Mouse (Mus musculus) MEL (cell line): ENCODE measurements at regions not wholly inside any gene's neighbourhood (a gene's known extent, or its start where the extent isn't known, plus 50 kb on each side); places are given as distances from the start of the nearest gene placed in this dataset.

Experiments
- DNase-seq: peaks from one replicate; pipeline ENCODE4 v3.0.0; 2011; ENCODE audit warnings: low read depth, low spot score
- H3K27ac ChIP-seq: 2 replicates; pipeline ENCODE4 v1.5.1; 2012; ENCODE audit warnings: low read depth, mild to moderate bottlenecking, control low read depth, low read length, moderate library complexity; ENCODE audit not compliant: control insufficient read depth
- H3K27me3 ChIP-seq, 2 experiments: fragments of 150-350 bp in 1 of 2; sonication (generic) in 1 of 2; 2 replicates each; pipeline ENCODE4 v1.6.1; 2012; ENCODE audit warnings: low read length in 2 of 2, mild to moderate bottlenecking in 2 of 2, improper control_type of control experiment in 1 of 2, moderate library complexity in 1 of 2; ENCODE audit not compliant: insufficient read depth in 2 of 2, control insufficient read depth in 1 of 2
- H3K36me3 ChIP-seq, 2 experiments: 2 replicates each; pipeline ENCODE4 v1.6.1; 2012 to 2014; ENCODE audit warnings: low read length in 2 of 2, improper control_type of control experiment in 1 of 2, inconsistent platforms in 1 of 2, mild to moderate bottlenecking in 1 of 2; ENCODE audit not compliant: insufficient read depth in 2 of 2, control insufficient read depth in 1 of 2
- H3K4me1 ChIP-seq, 2 experiments: fragments of 150-350 bp in 1 of 2; sonication (generic) in 1 of 2; 2 replicates each; pipeline ENCODE4 v1.6.1; 2012; ENCODE audit warnings: low read length in 2 of 2, improper control_type of control experiment in 1 of 2, mild to moderate bottlenecking in 1 of 2; ENCODE audit not compliant: insufficient read depth in 2 of 2, control insufficient read depth in 1 of 2
- H3K4me3 ChIP-seq, 2 experiments: fragments of 150-350 bp in 1 of 2; sonication (generic) in 1 of 2; 2 replicates each; pipeline ENCODE4 v1.5.1; 2012; ENCODE audit warnings: low read depth in 2 of 2, low read length in 2 of 2, mild to moderate bottlenecking in 2 of 2, moderate library complexity in 2 of 2, control low read depth in 1 of 2, improper control_type of control experiment in 1 of 2; ENCODE audit not compliant: control insufficient read depth in 1 of 2, insufficient read depth in 1 of 2
- H3K79me2 ChIP-seq: 2 replicates; pipeline ENCODE4 v1.6.1; 2012; ENCODE audit warnings: mild to moderate bottlenecking, low read length, moderate library complexity; ENCODE audit not compliant: control insufficient read depth, poor library complexity, insufficient read depth
- H3K9ac ChIP-seq: 2 replicates; pipeline ENCODE4 v1.6.1; 2012; ENCODE audit warnings: low read depth, mild to moderate bottlenecking, control low read depth, low read length, moderate library complexity; ENCODE audit not compliant: control insufficient read depth, poor library complexity, severe bottlenecking
- H3K9me3 ChIP-seq: fragments of 150-350 bp; sonication (generic); replicated peaks from 2 replicates; pipeline ENCODE4 v1.6.1; 2012; ENCODE audit warnings: mild to moderate bottlenecking, low read length, improper control_type of control experiment, moderate library complexity; ENCODE audit not compliant: insufficient read depth
- CHD1 ChIP-seq: IDR thresholded peaks from 2 replicates; pipeline ENCODE4 v1.6.1; 2012; ENCODE audit warnings: low read depth, mild to moderate bottlenecking, inconsistent platforms, low read length, improper control_type of control experiment
- ELF1 ChIP-seq: IDR thresholded peaks from 2 replicates; pipeline ENCODE4 v1.6.1; 2014; ENCODE audit warnings: low read depth, mild to moderate bottlenecking, inconsistent platforms, low read length, improper control_type of control experiment, moderate library complexity
- EP300 ChIP-seq, 2 experiments: IDR thresholded peaks; 2 replicates each; pipeline ENCODE4 v1.6.1; 2011; ENCODE audit warnings: improper control_type of control experiment in 2 of 2, low read length in 2 of 2, low read depth in 1 of 2, mild to moderate bottlenecking in 1 of 2
- GABPA ChIP-seq: IDR thresholded peaks from 2 replicates; pipeline ENCODE4 v1.6.1; 2012; ENCODE audit warnings: low read depth, mild to moderate bottlenecking, inconsistent platforms, low read length, improper control_type of control experiment, moderate library complexity
- GATA1 ChIP-seq: IDR thresholded peaks from 2 replicates; pipeline ENCODE4 v1.6.1; 2011; ENCODE audit warnings: low read depth, low read length, improper control_type of control experiment
- KAT2A ChIP-seq: conservative IDR thresholded peaks from 2 replicates; pipeline ENCODE4 v1.6.1; 2012; ENCODE audit warnings: low read depth, low read length, improper control_type of control experiment, inconsistent platforms
- MAX ChIP-seq: IDR thresholded peaks from 2 replicates; pipeline ENCODE4 v1.6.1; 2011; ENCODE audit warnings: low read length, improper control_type of control experiment
- MEF2A ChIP-seq: IDR thresholded peaks from 2 replicates; pipeline ENCODE4 v1.6.1; 2014; ENCODE audit warnings: low read depth, mild to moderate bottlenecking, inconsistent platforms, low read length, improper control_type of control experiment; ENCODE audit not compliant: poor library complexity, insufficient replicate concordance, severe bottlenecking; ENCODE audit errors: extremely low read depth
- MYB ChIP-seq: IDR thresholded peaks from 2 replicates; pipeline ENCODE4 v1.6.1; 2011; ENCODE audit warnings: mild to moderate bottlenecking, low read depth, low read length, improper control_type of control experiment
- NELFE ChIP-seq: IDR thresholded peaks from 2 replicates; pipeline ENCODE4 v1.6.1; 2011; ENCODE audit warnings: low read depth, low read length, improper control_type of control experiment
- POLR2A ChIP-seq, 2 experiments: IDR thresholded peaks; 2 replicates each; pipeline ENCODE4 v1.6.1; 2011 to 2012; ENCODE audit warnings: low read length in 2 of 2, mild to moderate bottlenecking in 2 of 2, control low read depth in 1 of 2, improper control_type of control experiment in 1 of 2, low read depth in 1 of 2, moderate library complexity in 1 of 2; ENCODE audit not compliant: control insufficient read depth in 1 of 2, insufficient read depth in 1 of 2, poor library complexity in 1 of 2
- POLR2AphosphoS2 ChIP-seq: IDR thresholded peaks from 2 replicates; pipeline ENCODE4 v1.6.1; 2011; ENCODE audit warnings: low read length, improper control_type of control experiment
- RAD21 ChIP-seq: IDR thresholded peaks from 2 replicates; pipeline ENCODE4 v1.6.1; 2011; ENCODE audit warnings: mild to moderate bottlenecking, low read depth, low read length, improper control_type of control experiment
- SIN3A ChIP-seq: IDR thresholded peaks from 2 replicates; pipeline ENCODE4 v1.6.1; 2012; ENCODE audit warnings: low read length, improper control_type of control experiment, inconsistent platforms
- TBP ChIP-seq: IDR thresholded peaks from 2 replicates; pipeline ENCODE4 v1.8.0; 2011; ENCODE audit warnings: low read depth, low read length, improper control_type of control experiment
- TCF12 ChIP-seq: IDR thresholded peaks from 2 replicates; pipeline ENCODE4 v1.6.1; 2014; ENCODE audit warnings: low read depth, mild to moderate bottlenecking, inconsistent platforms, low read length, improper control_type of control experiment, moderate library complexity
- UBTF ChIP-seq: IDR thresholded peaks from 2 replicates; pipeline ENCODE4 v1.6.1; 2012; ENCODE audit warnings: low read depth, mild to moderate bottlenecking, inconsistent platforms, low read length, improper control_type of control experiment, moderate library complexity, borderline replicate concordance; ENCODE audit not compliant: insufficient read depth
- USF2 ChIP-seq, 2 experiments: IDR thresholded peaks; 2 replicates each; pipeline ENCODE4 v1.6.1; 2011 to 2012; ENCODE audit warnings: improper control_type of control experiment in 2 of 2, low read length in 2 of 2, borderline replicate concordance in 1 of 2, inconsistent platforms in 1 of 2, low read depth in 1 of 2, mild to moderate bottlenecking in 1 of 2; ENCODE audit not compliant: insufficient read depth in 1 of 2
- ZC3H11A ChIP-seq: IDR thresholded peaks from 2 replicates; pipeline ENCODE4 v1.6.1; 2012; ENCODE audit warnings: low read depth, mild to moderate bottlenecking, inconsistent platforms, low read length, improper control_type of control experiment

GRCm38 (mm10) chr17:77904412-77904811, 295.6 kb upstream of the Crim1 start:
- Histone ChIP-seq H3K79me2 (no peaks in the 10 kb centered on the region), H3K4me1 (no peaks in the 10 kb centered on the region), H3K4me3 (no peak overlapping the region), H3K36me3 (no peaks in the 10 kb centered on the region), H3K9ac (no peak overlapping the region), H3K27ac (no peak overlapping the region), H3K9me3 (no peaks in the 10 kb centered on the region), H3K27me3 (no peaks in the 10 kb centered on the region)
- DNase-seq = no peak
- TF ChIP-seq NELFE = no peak
- TF ChIP-seq TCF12 = no peak
- no peak for TF ChIP-seq KAT2A
- no peak for TF ChIP-seq ZC3H11A
- no peak for TF ChIP-seq EP300 (IDR thresholded peaks at IDR 0.05; ENCODE audit: low read depth in 1 of 2, low read length in 2 of 2)

DNA sequence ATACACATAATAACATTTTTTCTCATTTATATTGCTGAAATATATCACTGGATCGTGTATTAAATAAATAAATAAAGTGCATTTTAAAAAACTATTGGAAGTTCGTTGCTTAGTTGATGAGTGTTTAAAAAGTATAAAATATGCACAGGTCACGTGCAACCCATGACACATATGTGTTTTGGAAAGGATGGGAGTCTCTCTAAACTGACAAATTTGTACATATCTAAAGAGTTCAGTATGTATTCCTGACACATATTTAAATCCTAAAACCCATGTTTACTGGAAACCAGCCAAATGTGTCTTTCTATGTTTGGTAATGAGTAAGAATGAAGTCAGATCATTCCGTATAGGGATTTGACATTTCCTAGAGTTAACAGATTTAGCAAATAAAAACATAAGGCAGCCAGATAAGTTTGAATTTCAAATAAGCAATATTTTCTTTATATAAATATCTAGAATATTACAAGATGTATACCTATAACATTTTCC, 286.0 kb upstream of the Crim1 start:
- no peak overlapping the region for H3K27ac ChIP-seq
- H3K9me3 ChIP-seq = no peaks in the 10 kb centered on the region
- no peaks in the 10 kb centered on the region for H3K4me1 ChIP-seq
- no peak for DNase-seq
- no peak overlapping the region for H3K4me3 ChIP-seq
- TF ChIP-seq EP300 (IDR thresholded peaks at IDR 0.05; ENCODE audit: low read depth in 1 of 2, low read length in 2 of 2) = no peak
- TF ChIP-seq SIN3A = no peak
- TF ChIP-seq CHD1 = no peak
- TF ChIP-seq TCF12 = no peak
- no peak for TF ChIP-seq TBP
- no peak for TF ChIP-seq POLR2AphosphoS2
- TF ChIP-seq GATA1 = no peak
- TF ChIP-seq UBTF = no peak
- TF ChIP-seq ZC3H11A = no peak
- no peak for TF ChIP-seq MYB
- no peak for TF ChIP-seq ELF1
- TF ChIP-seq MAX = no peak
- no peak for TF ChIP-seq USF2 (IDR thresholded peaks at IDR 0.05; ENCODE audit: borderline replicate concordance in 1 of 2, insufficient read depth in 1 of 2, low read depth in 1 of 2, low read length in 2 of 2)
- TF ChIP-seq GABPA = no peak
- no peak for TF ChIP-seq POLR2A (IDR thresholded peaks at IDR 0.05; ENCODE audit: control insufficient read depth in 1 of 2, insufficient read depth in 1 of 2, low read depth in 1 of 2, low read length in 2 of 2, poor library complexity in 1 of 2)
- TF ChIP-seq MEF2A = no peak
- no peak for TF ChIP-seq RAD21
- H3K9ac ChIP-seq = no peak overlapping the region
- H3K27me3 ChIP-seq = no peaks in the 10 kb centered on the region
- H3K36me3 ChIP-seq = no peaks in the 10 kb centered on the region
- no peaks in the 10 kb centered on the region for H3K79me2 ChIP-seq
